Mouse (Mus musculus) cortical plate, adult 2 months (tissue): ENCODE measurements around the gene 4930544D05Rik. TPM values are rescaled to one million over a fixed set of nuclear protein-coding genes. Genes with fewer than 3 reads are reported as not detected.
A peak's percentile ranks its signal among the peaks of the same experiment; 100 is the strongest.

Experiments used
- H3K27ac ChIP-seq: fragments of 200-500 bp; 2 replicates; pipeline ENCODE4 v1.5.1; 2012; ENCODE audit warnings: low read length, control low read depth, inconsistent platforms; ENCODE audit not compliant: insufficient read depth
- H3K4me1 ChIP-seq: fragments of 200-500 bp; 2 replicates; pipeline ENCODE4 v1.6.1; 2011; ENCODE audit warnings: low read length; ENCODE audit not compliant: control insufficient read depth, insufficient read depth
- H3K4me3 ChIP-seq: fragments of 200-500 bp; 2 replicates; pipeline ENCODE4 v1.5.1; 2011; ENCODE audit warnings: mild to moderate bottlenecking, low read length, control low read depth; ENCODE audit not compliant: insufficient read depth
- CTCF ChIP-seq: fragments of 200-500 bp; IDR thresholded peaks from 2 replicates; pipeline ENCODE4 v1.5.1; 2011; ENCODE audit warnings: mild to moderate bottlenecking, control low read depth, low read length; ENCODE audit not compliant: insufficient read depth; ENCODE audit errors: extremely low read depth
- POLR2A ChIP-seq: fragments of 200-500 bp; IDR thresholded peaks from 2 replicates; pipeline ENCODE4 v1.6.1; 2011; ENCODE audit warnings: mild to moderate bottlenecking, low read length, control low read depth; ENCODE audit not compliant: insufficient read depth; ENCODE audit errors: extremely low read depth
- polyA plus RNA-seq: library from polyadenylated mRNA; depleted of rRNA; stranded (reverse); fragments of >200 nt; gene quantifications from 2 replicates; pipeline ENCODE4 v1.2.3, GENCODE M21; 2012

The 4930544D05Rik gene
- polyA plus RNA-seq, 1 experiment, result not detected

GRCm38 (mm10) chr11:70580921-70581320, 34.7 kb upstream of the 4930544D05Rik start:
- peaks cover 52% of the 10 kb centered on the region for H3K4me1 ChIP-seq
- TF ChIP-seq POLR2A, result no peak
- TF ChIP-seq CTCF, result no peak
- H3K4me3 ChIP-seq, result no peak overlapping the region
- H3K27ac ChIP-seq, result peak overlapping the region; percentile 52; the same call in 1 of the 2 replicates

GRCm38 (mm10) chr11:70582196-70582595, 33.5 kb upstream of the 4930544D05Rik start:
- TF ChIP-seq CTCF (no peak), POLR2A (no peak)
- Histone ChIP-seq H3K4me3 (no peak overlapping the region), H3K4me1 (peaks cover 55% of the 10 kb centered on the region), H3K27ac (no peak overlapping the region)

GRCm38 (mm10) chr11:70583022-70583714, 32.5 kb upstream of the 4930544D05Rik start:
- Histone ChIP-seq H3K4me1 (peaks cover 51% of the 10 kb centered on the region), H3K4me3 (no peak overlapping the region), H3K27ac (peak overlapping the region; percentile 74)
- no peak for TF ChIP-seq POLR2A
- TF ChIP-seq CTCF, result no peak

- no peak for TF ChIP-seq POLR2A
- no peak for TF ChIP-seq CTCF
- H3K4me3 ChIP-seq, result no peak overlapping the region
- H3K27ac ChIP-seq, result peak overlapping the region; percentile 74
- peaks cover 51% of the 10 kb centered on the region for H3K4me1 ChIP-seq
These were observed 31.9 kb upstream of the 4930544D05Rik start for GRCm38 (mm10) chr11:70583775-70584174.

- H3K27ac ChIP-seq, result peak overlapping the region; percentile 30; the same call in 1 of the 2 replicates
- H3K4me3 ChIP-seq, result no peak overlapping the region
- peaks cover 37% of the 10 kb centered on the region for H3K4me1 ChIP-seq
- TF ChIP-seq CTCF (no peak), POLR2A (no peak)
These were observed 30.2 kb upstream of the 4930544D05Rik start for GRCm38 (mm10) chr11:70585457-70585856.

GRCm38 (mm10) chr11:70586261-70586660, 29.4 kb upstream of the 4930544D05Rik start:
- TF ChIP-seq CTCF, result no peak
- no peak for TF ChIP-seq POLR2A
- H3K27ac ChIP-seq, result peak overlapping the region; percentile 76

GRCm38 (mm10) chr11:70586954-70587353, 28.7 kb upstream of the 4930544D05Rik start:
- peaks cover 32% of the 10 kb centered on the region for H3K4me1 ChIP-seq
- H3K4me3 ChIP-seq, result no peak overlapping the region
- peak overlapping the region; percentile 70 for H3K27ac ChIP-seq
- no peak for TF ChIP-seq CTCF
- TF ChIP-seq POLR2A, result 0 out of 2 replicates have a peak, but pooled peaks have one; percentile 9

More at GRCm38 (mm10) chr11:70586261-70586660, 29.4 kb upstream of the 4930544D05Rik start:
- Histone ChIP-seq H3K4me3 (no peak overlapping the region), H3K4me1 (peaks cover 32% of the 10 kb centered on the region)

- Histone ChIP-seq H3K4me1 (peaks cover 6% of the 10 kb centered on the region), H3K27ac (no peak overlapping the region), H3K4me3 (no peak overlapping the region)
- no peak for TF ChIP-seq CTCF
- TF ChIP-seq POLR2A, result no peak
These were observed 23.9 kb upstream of the 4930544D05Rik start for GRCm38 (mm10) chr11:70591733-70592132.

- Histone ChIP-seq H3K4me1 (peaks cover 2% of the 10 kb centered on the region), H3K4me3 (no peak overlapping the region), H3K27ac (no peak overlapping the region)
- TF ChIP-seq CTCF (no peak), POLR2A (no peak)
These were observed 21.2 kb upstream of the 4930544D05Rik start for GRCm38 (mm10) chr11:70594253-70594989.
